9 mouse cellular contexts compared by ENCODE assay signal in the genomic region with DNA sequence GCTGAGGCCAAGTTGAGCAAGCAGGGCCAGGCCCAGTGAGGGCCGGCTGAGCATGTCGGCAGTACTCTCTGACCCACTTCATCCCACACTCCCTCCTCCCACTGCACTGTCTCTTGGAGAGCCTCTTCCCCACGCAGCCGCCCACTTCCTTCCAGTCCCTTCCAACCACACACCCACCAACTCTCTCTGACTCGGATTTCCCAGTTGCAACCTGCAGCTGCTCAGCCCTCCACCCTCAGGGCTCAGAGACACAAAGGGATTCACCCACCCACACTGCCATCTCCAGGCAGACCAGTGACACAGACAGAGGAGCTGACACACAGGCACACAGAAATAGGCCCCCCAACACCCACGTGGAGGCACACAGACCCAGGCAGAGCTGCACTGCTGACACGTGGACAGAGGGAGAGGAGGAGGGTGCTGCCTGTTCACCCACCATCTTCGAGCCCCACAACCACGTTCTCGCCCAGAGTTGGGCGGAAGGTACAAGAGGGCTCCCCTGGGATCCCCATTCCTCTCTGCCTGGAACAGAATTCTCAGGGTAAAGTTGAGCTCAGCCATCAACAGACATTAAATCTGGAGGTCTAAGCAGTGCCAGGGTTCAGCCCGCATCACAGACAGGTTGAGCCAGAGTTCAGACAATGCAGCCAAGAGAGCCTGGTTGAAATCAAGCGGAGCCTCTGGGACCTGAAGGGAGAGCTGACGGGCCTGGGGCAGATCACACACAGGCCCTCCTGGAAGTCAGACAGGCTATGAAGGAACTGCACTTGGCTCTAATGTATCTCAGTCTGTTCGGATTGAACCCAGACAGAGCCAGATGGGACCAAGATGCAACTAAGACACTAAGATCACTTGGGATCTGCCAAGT. TPM values are rescaled to one million over a fixed set of nuclear protein-coding genes. Genes with fewer than 3 reads are reported as not detected.
DNase-seq lines count a peak whose midpoint lies in the region; ATAC-seq lines count a peak whose summit lies in the region.
"Had no signal": no experiment of that assay in that cellular context is flagged by ENCODE, and none has a peak within 500 bp of the region (broad histone marks: within the 10 kb centered on the region; RNA-seq: fewer than 3 reads in every experiment).

No protein-coding gene starts in this region.

- peaks cover 37% of the 10 kb centered on the region for H3K36me3 ChIP-seq in hindbrain, embryonic 12.5 days
- no peaks in the 10 kb centered on the region for H3K36me3 ChIP-seq in megakaryocyte, embryonic 14.5 days (replicated peaks; ENCODE audit: low read length)

- peak overlapping the region; percentile 32 for H3K9ac ChIP-seq in hindbrain, embryonic 12.5 days

- ATAC-seq in hindbrain, embryonic 12.5 days (ENCODE audit: low FRiP score): no peak

- H3K4me2 ChIP-seq in hindbrain, embryonic 12.5 days (replicated peaks): no peak overlapping the region

- peak; percentile 30 for DNase-seq in kidney, adult 11 months
- DNase-seq in kidney, adult 8-10 months: no peak
- peak; percentile 74 for DNase-seq in R1 (ENCODE audit: low read depth, low spot score)
- peak; percentile 63 to 74 for DNase-seq in frontal cortex, postnatal 10 days (ENCODE audit: low spot score in 2 of 2)
- DNase-seq in left cerebral cortex, adult 8-10 months (ENCODE audit: low spot score in 2 of 2): peak; percentile 54 to 94
- peak; percentile 25 to 73 for DNase-seq in urinary bladder, postnatal 36 days (ENCODE audit: low spot score in 2 of 2)

- no peaks in the 10 kb centered on the region for H3K9me3 ChIP-seq in hindbrain, embryonic 12.5 days (replicated peaks)
- no peaks in the 10 kb centered on the region for H3K9me3 ChIP-seq in megakaryocyte, embryonic 14.5 days

- peaks cover 10% of the 10 kb centered on the region for H3K4me1 ChIP-seq in hindbrain, embryonic 12.5 days
- H3K4me1 ChIP-seq in megakaryocyte, embryonic 14.5 days: peaks cover 46% of the 10 kb centered on the region

- H3K4me3 ChIP-seq in hindbrain, embryonic 12.5 days: no peak overlapping the region
- H3K4me3 ChIP-seq in megakaryocyte, embryonic 14.5 days (replicated peaks): peak overlapping the region; percentile 30

- H3K27ac ChIP-seq in hindbrain, embryonic 12.5 days: no peak overlapping the region

- WGBS in hindbrain, embryonic 12.5 days: 70% methylated on average over 15 of the region's 15 CpGs

- H3K27me3 ChIP-seq in hindbrain, embryonic 12.5 days: no peaks in the 10 kb centered on the region
- H3K27me3 ChIP-seq in megakaryocyte, embryonic 14.5 days (replicated peaks): peaks cover 6% of the 10 kb centered on the region

RNA-seq across cellular contexts. Expression of a gene that starts 7.9 kb away (rescaled TPM):
- 28.1 and 32.1 TPM in 2 replicates for polyA plus RNA-seq in hindbrain, embryonic 12.5 days (2016; fragmentation: Nextera tagmentation; extraction: Ambion mirVana)
- 10 to 100 TPM; 62.3 to 96.9 (median 71.2) TPM for total RNA-seq in left cerebral cortex, adult 8-10 months (2022)
- polyA plus RNA-seq in megakaryocyte, embryonic 14.5 days (2012; ENCODE audit: insufficient read depth, low replicate concordance): 27.2 and 167 TPM in 2 replicates

RNA-seq across cellular contexts. Expression of a gene that starts 8.2 kb away (rescaled TPM):
- polyA plus RNA-seq in hindbrain, embryonic 12.5 days (2016; fragmentation: Nextera tagmentation; extraction: Ambion mirVana): 20.0 and 20.5 TPM in 2 replicates
- 100 to 1,000 TPM; 444 to 479 (median 451) TPM for total RNA-seq in left cerebral cortex, adult 8-10 months (2022)
- polyA plus RNA-seq in megakaryocyte, embryonic 14.5 days (2012; ENCODE audit: insufficient read depth, low replicate concordance): 0.02 TPM in 1 of 2 replicates, not detected in the other

RNA-seq across cellular contexts. Expression of a gene that starts 15.8 kb away (rescaled TPM):
- polyA plus RNA-seq in hindbrain, embryonic 12.5 days (2016; fragmentation: Nextera tagmentation; extraction: Ambion mirVana): 8.6 and 8.8 TPM in 2 replicates
- 1 to 10 TPM; 4.2 to 9.7 (median 4.6) TPM for total RNA-seq in left cerebral cortex, adult 8-10 months (2022)
- 13.9 and 53.3 TPM in 2 replicates for polyA plus RNA-seq in megakaryocyte, embryonic 14.5 days (2012; ENCODE audit: insufficient read depth, low replicate concordance)

RNA-seq across cellular contexts. Expression of a gene that starts 30.8 kb away (rescaled TPM):
- not detected in 2 replicates for polyA plus RNA-seq in hindbrain, embryonic 12.5 days (2016; fragmentation: Nextera tagmentation; extraction: Ambion mirVana)
- total RNA-seq in left cerebral cortex, adult 8-10 months (2022): 1 to 10 TPM; 3.9 to 6.2 (median 4.6) TPM
- polyA plus RNA-seq in megakaryocyte, embryonic 14.5 days (2012; ENCODE audit: insufficient read depth, low replicate concordance): not detected in 2 replicates
- polyA plus RNA-seq: brain, embryonic 14.5 days had no signal

RNA-seq across cellular contexts. Expression of a gene that starts 39.7 kb away (rescaled TPM):
- 19.8 and 23.4 TPM in 2 replicates for polyA plus RNA-seq in hindbrain, embryonic 12.5 days (2016; fragmentation: Nextera tagmentation; extraction: Ambion mirVana)
- total RNA-seq in left cerebral cortex, adult 8-10 months (2022): 10 to 100 TPM; 44.7 to 48.4 (median 46.9) TPM
- 32.9 and 47.6 TPM in 2 replicates for polyA plus RNA-seq in megakaryocyte, embryonic 14.5 days (2012; ENCODE audit: insufficient read depth, low replicate concordance)

Comparison
In these comparisons a context has a peak if more than half of its experiments do, and no peak if none do; other contexts are left out.
1. DNase-seq: peak in kidney, adult 11 months (single experiment), R1 (single experiment), frontal cortex, postnatal 10 days (2 of 2), left cerebral cortex, adult 8-10 months (2 of 2) and urinary bladder, postnatal 36 days (2 of 2); none in kidney, adult 8-10 months (0 of 2).
2. RNA of a gene that starts 8.2 kb away (polyA plus RNA-seq): 20.0 to 20.5 TPM in hindbrain, embryonic 12.5 days; 0.02 TPM in megakaryocyte, embryonic 14.5 days; every median in the first group is over 10 times any median in the second.